Mouse (Mus musculus) NIH3T3 (cell line): ENCODE data around the gene Fam174b.

Experiments used
- DNase-seq: peaks from one replicate; pipeline ENCODE4 v3.0.0-alpha.2; 2012; ENCODE audit warnings: low read depth

The Fam174b gene

DNA sequence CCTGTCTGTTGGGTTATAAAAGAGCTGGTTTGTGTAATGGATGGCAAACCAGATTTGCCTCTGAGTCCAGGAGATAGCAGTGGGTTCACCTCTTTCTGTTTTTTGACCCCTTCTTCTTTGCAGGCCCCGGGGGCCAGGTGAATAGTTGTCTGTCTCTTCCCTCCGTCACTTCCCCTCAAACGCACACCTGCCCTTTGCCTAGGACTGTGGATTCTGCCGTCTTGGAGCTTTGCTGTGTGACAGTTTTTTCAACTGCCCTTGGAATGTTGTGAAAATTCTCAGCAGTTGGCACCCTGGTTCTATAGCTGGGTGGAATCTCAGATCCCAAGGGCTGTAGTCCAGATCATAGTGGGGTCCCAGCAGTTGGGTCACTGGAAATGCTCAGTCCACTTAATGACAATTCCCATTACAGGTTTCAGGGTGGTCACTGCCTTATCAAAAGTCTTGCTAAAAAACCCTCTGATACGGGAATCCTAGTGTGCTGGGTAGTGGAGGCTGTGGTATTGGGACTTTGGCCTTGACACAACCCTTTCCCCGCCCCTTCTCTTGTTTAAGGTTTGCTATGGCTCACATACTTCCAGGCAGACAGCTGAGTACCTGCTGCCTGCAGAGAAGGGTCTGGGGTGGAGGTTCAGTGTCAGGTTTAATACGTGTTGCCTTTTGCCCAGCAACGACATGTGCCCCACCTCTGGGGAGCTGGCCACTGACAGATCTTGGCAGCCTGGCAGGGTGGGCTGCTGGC, 76.3 kb downstream of the Fam174b start:
- DNase-seq = no peak

DNA sequence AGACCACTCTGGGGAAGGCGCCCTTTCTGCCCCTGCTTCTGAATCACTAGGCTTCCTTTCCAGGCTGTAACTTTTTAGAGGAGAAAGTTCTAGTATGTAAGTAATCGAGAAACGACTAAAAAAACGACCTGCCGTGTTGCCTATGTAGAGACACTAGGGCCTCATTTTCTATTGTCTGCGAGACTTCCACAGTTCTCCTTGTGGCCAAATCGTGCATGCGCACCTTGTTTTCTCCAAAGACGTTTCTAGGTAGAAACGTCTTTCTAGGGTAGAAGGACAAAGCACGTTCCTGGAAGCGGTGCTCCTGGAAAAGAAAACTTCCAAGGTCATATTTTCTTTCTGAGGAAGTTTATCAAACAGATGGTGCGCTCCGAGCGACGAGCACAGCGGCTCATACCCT, 79.3 kb downstream of the Fam174b start:
- DNase-seq = no peak
